Mouse (Mus musculus) MEL (cell line): ENCODE results near the gene Zfp11. TPM values are rescaled to one million over a fixed set of nuclear protein-coding genes. Genes with fewer than 3 reads are reported as not detected.
"Not testable (repeated sequence)": the region's sequence is repeated elsewhere in the genome, so short reads cannot be mapped to it uniquely, and the experiment has no call there.

ENCODE experiments used
- DNase-seq: peaks from one replicate; pipeline ENCODE4 v3.0.0; 2011; ENCODE audit warnings: low read depth, low spot score
- H3K27ac ChIP-seq: 2 replicates; pipeline ENCODE4 v1.5.1; 2012; ENCODE audit warnings: low read depth, mild to moderate bottlenecking, control low read depth, low read length, moderate library complexity; ENCODE audit not compliant: control insufficient read depth
- H3K27me3 ChIP-seq, 2 experiments: fragments of 150-350 bp in 1 of 2; sonication (generic) in 1 of 2; 2 replicates each; pipeline ENCODE4 v1.6.1; 2012; ENCODE audit warnings: low read length in 2 of 2, mild to moderate bottlenecking in 2 of 2, improper control_type of control experiment in 1 of 2, moderate library complexity in 1 of 2; ENCODE audit not compliant: insufficient read depth in 2 of 2, control insufficient read depth in 1 of 2
- H3K36me3 ChIP-seq, 2 experiments: 2 replicates each; pipeline ENCODE4 v1.6.1; 2012 to 2014; ENCODE audit warnings: low read length in 2 of 2, improper control_type of control experiment in 1 of 2, inconsistent platforms in 1 of 2, mild to moderate bottlenecking in 1 of 2; ENCODE audit not compliant: insufficient read depth in 2 of 2, control insufficient read depth in 1 of 2
- H3K4me1 ChIP-seq, 2 experiments: fragments of 150-350 bp in 1 of 2; sonication (generic) in 1 of 2; 2 replicates each; pipeline ENCODE4 v1.6.1; 2012; ENCODE audit warnings: low read length in 2 of 2, improper control_type of control experiment in 1 of 2, mild to moderate bottlenecking in 1 of 2; ENCODE audit not compliant: insufficient read depth in 2 of 2, control insufficient read depth in 1 of 2
- H3K4me3 ChIP-seq, 2 experiments: fragments of 150-350 bp in 1 of 2; sonication (generic) in 1 of 2; 2 replicates each; pipeline ENCODE4 v1.5.1; 2012; ENCODE audit warnings: low read depth in 2 of 2, low read length in 2 of 2, mild to moderate bottlenecking in 2 of 2, moderate library complexity in 2 of 2, control low read depth in 1 of 2, improper control_type of control experiment in 1 of 2; ENCODE audit not compliant: control insufficient read depth in 1 of 2, insufficient read depth in 1 of 2
- H3K79me2 ChIP-seq: 2 replicates; pipeline ENCODE4 v1.6.1; 2012; ENCODE audit warnings: mild to moderate bottlenecking, low read length, moderate library complexity; ENCODE audit not compliant: control insufficient read depth, poor library complexity, insufficient read depth
- H3K9ac ChIP-seq: 2 replicates; pipeline ENCODE4 v1.6.1; 2012; ENCODE audit warnings: low read depth, mild to moderate bottlenecking, control low read depth, low read length, moderate library complexity; ENCODE audit not compliant: control insufficient read depth, poor library complexity, severe bottlenecking
- H3K9me3 ChIP-seq: fragments of 150-350 bp; sonication (generic); replicated peaks from 2 replicates; pipeline ENCODE4 v1.6.1; 2012; ENCODE audit warnings: mild to moderate bottlenecking, low read length, improper control_type of control experiment, moderate library complexity; ENCODE audit not compliant: insufficient read depth
- CHD2 ChIP-seq: IDR thresholded peaks from 2 replicates; pipeline ENCODE4 v1.6.1; 2011; ENCODE audit warnings: low read length, improper control_type of control experiment
- E2F4 ChIP-seq: IDR thresholded peaks from 2 replicates; pipeline ENCODE4 v1.6.1; 2011; ENCODE audit warnings: low read depth, low read length, improper control_type of control experiment, borderline replicate concordance
- ELF1 ChIP-seq: IDR thresholded peaks from 2 replicates; pipeline ENCODE4 v1.6.1; 2014; ENCODE audit warnings: low read depth, mild to moderate bottlenecking, inconsistent platforms, low read length, improper control_type of control experiment, moderate library complexity
- GATA1 ChIP-seq: IDR thresholded peaks from 2 replicates; pipeline ENCODE4 v1.6.1; 2011; ENCODE audit warnings: low read depth, low read length, improper control_type of control experiment
- HCFC1 ChIP-seq: IDR thresholded peaks from 2 replicates; pipeline ENCODE4 v1.6.1; 2012; ENCODE audit warnings: low read depth, mild to moderate bottlenecking, inconsistent platforms, low read length, improper control_type of control experiment, moderate library complexity
- JUND ChIP-seq: IDR thresholded peaks from 2 replicates; pipeline ENCODE4 v1.6.1; 2011; ENCODE audit warnings: low read depth, mild to moderate bottlenecking, improper control_type of control experiment, low read length
- MAX ChIP-seq: IDR thresholded peaks from 2 replicates; pipeline ENCODE4 v1.6.1; 2011; ENCODE audit warnings: low read length, improper control_type of control experiment
- MAZ ChIP-seq: IDR thresholded peaks from 2 replicates; pipeline ENCODE4 v1.6.1; 2012; ENCODE audit warnings: low read depth, mild to moderate bottlenecking, inconsistent platforms, low read length, improper control_type of control experiment
- MXI1 ChIP-seq: IDR thresholded peaks from 2 replicates; pipeline ENCODE4 v1.6.1; 2011; ENCODE audit warnings: mild to moderate bottlenecking, low read depth, low read length, improper control_type of control experiment
- MYB ChIP-seq: IDR thresholded peaks from 2 replicates; pipeline ENCODE4 v1.6.1; 2011; ENCODE audit warnings: mild to moderate bottlenecking, low read depth, low read length, improper control_type of control experiment
- MYC ChIP-seq: IDR thresholded peaks from 2 replicates; pipeline ENCODE4 v1.6.1; 2011; ENCODE audit warnings: low read depth, mild to moderate bottlenecking, low read length, improper control_type of control experiment, moderate library complexity
- NELFE ChIP-seq: IDR thresholded peaks from 2 replicates; pipeline ENCODE4 v1.6.1; 2011; ENCODE audit warnings: low read depth, low read length, improper control_type of control experiment
- NRF1 ChIP-seq: IDR thresholded peaks from 2 replicates; pipeline ENCODE4 v1.6.1; 2014; ENCODE audit warnings: low read depth, mild to moderate bottlenecking, inconsistent platforms, low read length, improper control_type of control experiment, moderate library complexity; ENCODE audit not compliant: poor library complexity, insufficient read depth, severe bottlenecking
- RAD21 ChIP-seq: IDR thresholded peaks from 2 replicates; pipeline ENCODE4 v1.6.1; 2011; ENCODE audit warnings: mild to moderate bottlenecking, low read depth, low read length, improper control_type of control experiment
- RCOR1 ChIP-seq: IDR thresholded peaks from 2 replicates; pipeline ENCODE4 v1.6.1; 2012; ENCODE audit warnings: low read depth, mild to moderate bottlenecking, inconsistent platforms, low read length, improper control_type of control experiment
- SIN3A ChIP-seq: IDR thresholded peaks from 2 replicates; pipeline ENCODE4 v1.6.1; 2012; ENCODE audit warnings: low read length, improper control_type of control experiment, inconsistent platforms
- SMC3 ChIP-seq: IDR thresholded peaks from 2 replicates; pipeline ENCODE4 v1.6.1; 2011; ENCODE audit warnings: low read depth, low read length, improper control_type of control experiment
- TAL1 ChIP-seq: IDR thresholded peaks from 2 replicates; pipeline ENCODE4 v1.6.1; 2012; ENCODE audit warnings: mild to moderate bottlenecking, inconsistent platforms, low read length, moderate library complexity, mixed read lengths
- TBP ChIP-seq: IDR thresholded peaks from 2 replicates; pipeline ENCODE4 v1.8.0; 2011; ENCODE audit warnings: low read depth, low read length, improper control_type of control experiment
- USF2 ChIP-seq, 2 experiments: IDR thresholded peaks; 2 replicates each; pipeline ENCODE4 v1.6.1; 2011 to 2012; ENCODE audit warnings: improper control_type of control experiment in 2 of 2, low read length in 2 of 2, borderline replicate concordance in 1 of 2, inconsistent platforms in 1 of 2, low read depth in 1 of 2, mild to moderate bottlenecking in 1 of 2; ENCODE audit not compliant: insufficient read depth in 1 of 2
- ZKSCAN1 ChIP-seq: IDR thresholded peaks from 2 replicates; pipeline ENCODE4 v1.6.1; 2012; ENCODE audit warnings: low read depth, mild to moderate bottlenecking, inconsistent platforms, low read length, improper control_type of control experiment, moderate library complexity
- polyA plus RNA-seq, 2 experiments: library from polyadenylated mRNA; stranded (reverse) in 1 of 2; unstranded in 1 of 2; fragments of >175 nt in 1 of 2; fragments of >200 nt in 1 of 2; gene quantifications; 2 replicates each; pipeline versions ENCODE4 v1.2.1 to v1.2.4; 2012; ENCODE audit warnings: low replicate concordance in 2 of 2, low read depth in 1 of 2; ENCODE audit not compliant: insufficient read length in 2 of 2, insufficient read depth in 1 of 2, missing spikeins in 1 of 2
- total RNA-seq: library from RNA; depleted of rRNA; stranded (reverse); fragments of 300-350 nt; gene quantifications from 2 replicates; pipeline ENCODE4 v1.2.3, GENCODE M21; 2012

Gene Zfp11
- total and polyA plus RNA-seq, 3 experiments, result 0.03 TPM; not detected in 2

DNA sequence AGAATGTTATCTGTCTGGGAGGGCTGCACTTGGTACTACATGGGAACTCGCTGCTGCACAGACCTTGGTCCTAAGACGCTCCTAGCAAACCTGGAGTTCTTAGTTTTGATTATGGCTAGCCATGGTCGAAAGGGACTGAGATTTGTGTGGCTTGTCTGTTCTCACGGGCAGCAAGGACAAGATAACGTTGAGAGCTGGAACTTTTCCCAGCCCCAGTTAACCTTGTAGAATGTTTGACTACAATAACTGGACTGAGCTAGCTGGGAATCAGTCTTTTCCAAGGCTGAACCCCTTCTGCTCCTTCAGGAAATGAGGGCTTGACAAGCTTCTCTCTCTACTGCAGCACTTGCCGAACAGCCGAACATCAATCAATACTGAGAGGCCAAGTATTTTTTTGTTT, 17.7 kb upstream of the Zfp11 start:
- Histone ChIP-seq H3K79me2 (no peaks in the 10 kb centered on the region), H3K4me3 (no peak overlapping the region)
- DNase-seq, result no peak

DNA sequence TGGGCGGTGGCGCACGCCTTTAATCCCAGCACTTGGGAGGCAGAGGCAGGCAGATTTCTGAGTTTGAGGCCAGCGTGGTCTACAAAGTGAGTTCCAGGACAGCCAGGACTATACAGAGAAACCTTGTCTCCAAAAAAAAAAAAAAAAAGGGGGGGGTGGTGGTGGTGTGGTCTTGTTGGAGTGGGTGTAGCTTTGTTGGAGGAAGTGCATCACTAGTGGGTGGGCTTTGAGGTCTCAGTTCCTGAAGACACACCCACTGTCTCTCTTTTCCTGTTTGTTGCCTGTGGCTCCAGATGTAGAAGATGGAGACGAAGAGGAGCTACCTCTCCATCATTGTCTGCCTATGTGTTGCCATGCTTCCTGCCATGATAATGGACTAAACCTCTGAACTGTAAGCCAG, 15.2 kb upstream of the Zfp11 start:
- not testable (repeated sequence) for H3K4me1 ChIP-seq, H3K79me2 ChIP-seq, H3K9ac ChIP-seq, H3K36me3 ChIP-seq, H3K27ac ChIP-seq, H3K9me3 ChIP-seq, H3K27me3 ChIP-seq, DNase-seq, H3K4me3 ChIP-seq

More for the DNA sequence above, 17.7 kb upstream of the Zfp11 start:
- Histone ChIP-seq H3K9me3 (no peaks in the 10 kb centered on the region), H3K36me3 (no peaks in the 10 kb centered on the region), H3K9ac (no peak overlapping the region)
- no peak for TF ChIP-seq GATA1
- TF ChIP-seq MAX, result no peak
- TF ChIP-seq MYB, result no peak
- TF ChIP-seq RAD21, result no peak
- no peak for TF ChIP-seq CHD2
- no peak for TF ChIP-seq ELF1
- no peak for TF ChIP-seq RCOR1
- no peak for TF ChIP-seq NRF1
- TF ChIP-seq TBP, result no peak
- no peak for TF ChIP-seq MAZ
- TF ChIP-seq JUND, result no peak
- no peak for TF ChIP-seq USF2 (IDR thresholded peaks at IDR 0.05; ENCODE audit: borderline replicate concordance in 1 of 2, insufficient read depth in 1 of 2, low read depth in 1 of 2, low read length in 2 of 2)
- no peak for TF ChIP-seq HCFC1
- no peak for TF ChIP-seq MYC
- TF ChIP-seq NELFE, result no peak
- TF ChIP-seq, all 39 proteins: peak for 0
- H3K27me3 ChIP-seq, result peaks cover 0 to 3% of the 10 kb centered on the region in 2 experiments; a peak in 2 of 4 replicates
- H3K4me1 ChIP-seq, result no peaks in the 10 kb centered on the region
- no peak overlapping the region for H3K27ac ChIP-seq

DNA sequence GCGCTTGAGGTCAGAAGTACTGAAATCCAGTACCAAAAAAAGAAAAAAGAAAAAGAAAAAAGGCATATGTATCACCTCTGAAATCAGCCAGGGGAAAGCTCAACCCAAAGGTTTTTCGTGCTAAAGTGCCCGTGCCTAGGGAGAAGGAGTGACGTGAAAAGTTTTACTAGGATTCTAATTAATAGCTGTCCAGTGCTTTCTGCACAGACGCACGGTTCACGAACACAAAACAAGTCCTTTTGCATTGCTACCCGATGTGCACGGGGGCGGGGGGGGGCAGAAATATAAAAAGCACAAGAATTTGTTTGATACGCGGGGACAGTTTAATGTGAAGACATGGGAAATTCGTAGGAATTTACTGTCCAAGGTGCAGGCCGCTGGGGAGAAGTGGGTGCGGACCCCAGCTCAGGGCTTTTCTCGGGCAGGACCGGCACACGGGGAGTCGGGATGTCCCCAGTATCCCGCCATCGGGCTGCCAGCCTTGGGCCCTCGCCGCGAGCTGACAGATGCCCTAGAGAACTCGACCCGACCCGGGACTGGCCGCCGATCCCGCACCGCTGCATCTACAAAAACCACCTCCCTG, 355 bp downstream of the Zfp11 start:
- Histone ChIP-seq H3K9ac (no peak overlapping the region), H3K9me3 (no peaks in the 10 kb centered on the region)

More for the DNA sequence above, 355 bp downstream of the Zfp11 start:
- Histone ChIP-seq H3K4me1 (no peaks in the 10 kb centered on the region), H3K79me2 (no peaks in the 10 kb centered on the region)
- no peak for TF ChIP-seq NELFE
- TF ChIP-seq ZKSCAN1, result no peak
- TF ChIP-seq SMC3, result no peak
- no peak for TF ChIP-seq HCFC1
- TF ChIP-seq CHD2, result no peak
- no peak for TF ChIP-seq JUND
- TF ChIP-seq SIN3A, result no peak
- TF ChIP-seq TAL1, result no peak
- TF ChIP-seq ELF1, result no peak
- no peak for TF ChIP-seq E2F4
- TF ChIP-seq MAZ, result no peak
- no peak for TF ChIP-seq RAD21
- TF ChIP-seq MXI1, result no peak
- no peak for TF ChIP-seq MAX
- TF ChIP-seq, all 39 proteins: peak for 0
- Histone ChIP-seq H3K27me3 (0 out of 4 replicates have a peak, but pooled peaks cover 0 to 2% of the 10 kb centered on the region in 2 experiments), H3K36me3 (no peaks in the 10 kb centered on the region), H3K4me3 (no peak overlapping the region), H3K27ac (no peak overlapping the region)
- no peak for DNase-seq
